Mouse (Mus musculus) gastrocnemius, postnatal 14 days (tissue): ENCODE measurements around the gene Zzz3. TPM values are rescaled to one million over a fixed set of nuclear protein-coding genes. Genes with fewer than 3 reads are reported as not detected.

Source experiments
- DNase-seq: peaks from one replicate; pipeline ENCODE4 v3.0.0; 2021; ENCODE audit warnings: mixed read lengths
- intact Hi-C: fragments of 180-260 bp; cut with DNase I; formaldehyde crosslinking; loops from one replicate; pipeline ENCODE4 v1.15.1; 2025; ENCODE audit warnings: low total_unique reads
- long read RNA-seq, 2 experiments: library from polyadenylated mRNA; stranded (forward); transcript quantifications; one replicate each; pipeline ENCODE4 v2.0.0; 2021
- total RNA-seq, 2 experiments: library from RNA; stranded (reverse); gene quantifications; 2 replicates each; pipeline ENCODE4 v1.2.3; 2021

Gene Zzz3
- 10 to 100 TPM; 14.2 to 15.6 TPM for total RNA-seq
- long read RNA-seq, experiment 1, full-length matches to known transcripts: 7 of 9 reads
- long read RNA-seq, experiment 1, partial matches to known transcripts: 0 of 9 reads
- long read RNA-seq, experiment 1, other reads (novel, unspliced or antisense): 2 of 9 reads
- long read RNA-seq, experiment 2, full-length matches to known transcripts: 4 of 8 reads
- long read RNA-seq, experiment 2, partial matches to known transcripts: 0 of 8 reads
- long read RNA-seq, experiment 2, other reads (novel, unspliced or antisense): 4 of 8 reads

GRCm38 (mm10) chr3:152395350-152396277 is at the start of gene Zzz3:
Gene Zzz3 (plus strand): TSS chr3:152395473.
- intact Hi-C loops: no loop called here
- peak; percentile 93 for DNase-seq

GRCm38 (mm10) chr3:152345732-152346632 is 49.3 kb upstream of the Zzz3 start, which contains the start of gene Usp33:
Gene Usp33 (plus strand): TSS chr3:152346478.
- peak; percentile 94 for DNase-seq
- intact Hi-C loops: no loop called here

GRCm38 (mm10) chr3:152346633-152347141 is 48.6 kb upstream of the Zzz3 start:
- peak; percentile 60 for DNase-seq
- intact Hi-C loops: no loop called here

- intact Hi-C loops: no loop called here
- no peak for DNase-seq
These were observed 48.0 kb upstream of the Zzz3 start for GRCm38 (mm10) chr3:152347227-152347626.

GRCm38 (mm10) chr3:152348011-152348830 is 47.1 kb upstream of the Zzz3 start:
- intact Hi-C loops: no loop called here

GRCm38 (mm10) chr3:152350431-152350830 is 44.8 kb upstream of the Zzz3 start:
- DNase-seq: no peak
- intact Hi-C loops: no loop called here

More at GRCm38 (mm10) chr3:152348011-152348830, 47.1 kb upstream of the Zzz3 start:
- no peak for DNase-seq

- intact Hi-C loops: no loop called here
- no peak for DNase-seq
These were observed 44.3 kb upstream of the Zzz3 start for GRCm38 (mm10) chr3:152350966-152351365.

- DNase-seq: no peak
- intact Hi-C loops: no loop called here
These were observed 43.0 kb upstream of the Zzz3 start for GRCm38 (mm10) chr3:152352289-152352688.

GRCm38 (mm10) chr3:152353434-152354177 is 41.7 kb upstream of the Zzz3 start:
- no peak for DNase-seq
- intact Hi-C loops: no loop called here

GRCm38 (mm10) chr3:152355361-152355760 is 39.9 kb upstream of the Zzz3 start:
- no peak for DNase-seq
- intact Hi-C loops: no loop called here

GRCm38 (mm10) chr3:152356751-152357150 is 38.5 kb upstream of the Zzz3 start:
- intact Hi-C loops: no loop called here
- DNase-seq: no peak

- intact Hi-C loops: no loop called here
- DNase-seq: peak; percentile 35
These were observed 36.1 kb upstream of the Zzz3 start for GRCm38 (mm10) chr3:152359151-152359550.

- no peak for DNase-seq
- intact Hi-C loops: no loop called here
These were observed 31.1 kb upstream of the Zzz3 start for GRCm38 (mm10) chr3:152364181-152364580.

GRCm38 (mm10) chr3:152376063-152376462 is 19.2 kb upstream of the Zzz3 start:
- intact Hi-C loops: no loop called here
- DNase-seq: no peak

GRCm38 (mm10) chr3:152384106-152384505 is 11.2 kb upstream of the Zzz3 start:
- intact Hi-C loops: no loop called here
- no peak for DNase-seq

GRCm38 (mm10) chr3:152396278-152396987 is 1.2 kb downstream of the Zzz3 start:
- DNase-seq: peak; percentile 96
- intact Hi-C loops: no loop called here

- intact Hi-C loops: no loop called here
- no peak for DNase-seq
These were observed 1.7 kb downstream of the Zzz3 start for GRCm38 (mm10) chr3:152396988-152397314.
